Mouse (Mus musculus): ENCODE data around the gene Upk3b.
"Not testable (repeated sequence)": the region's sequence is repeated elsewhere in the genome, so short reads cannot be mapped to it uniquely, and the experiment has no call there.

Gene Upk3b

GRCm38 (mm10) chr5:136036667-136037066, 1.6 kb upstream of the Upk3b start:
- DNase-seq, result no peak

GRCm38 (mm10) chr5:136040210-136040609, 1.9 kb downstream of the Upk3b start:
- DNase-seq, result no peak

GRCm38 (mm10) chr5:136041260-136041659, 3.0 kb downstream of the Upk3b start:
- DNase-seq, result no peak

- DNase-seq, result no peak
These were observed 3.4 kb downstream of the Upk3b start for GRCm38 (mm10) chr5:136041666-136042065.

- DNase-seq, result peak; percentile 43
These were observed 6.6 kb downstream of the Upk3b start for GRCm38 (mm10) chr5:136044865-136045264.

- DNase-seq, result peak; percentile 51
These were observed 7.1 kb downstream of the Upk3b start for GRCm38 (mm10) chr5:136045408-136045807.

GRCm38 (mm10) chr5:136045987-136046386, 7.7 kb downstream of the Upk3b start:
- peak; percentile 95 for DNase-seq

GRCm38 (mm10) chr5:136048541-136048940, 10.2 kb downstream of the Upk3b start:
- DNase-seq, result not testable (repeated sequence)

- DNase-seq, result no peak
These were observed 11.6 kb downstream of the Upk3b start for GRCm38 (mm10) chr5:136049926-136050325.

- DNase-seq, result peak; percentile 89
These were observed 13.2 kb downstream of the Upk3b start for GRCm38 (mm10) chr5:136051231-136052085.

- DNase-seq, result peak; percentile 45
These were observed 14.8 kb downstream of the Upk3b start for GRCm38 (mm10) chr5:136052861-136053655.

GRCm38 (mm10) chr5:136054301-136055077, 16.2 kb downstream of the Upk3b start, which contains the start of gene Upk3bl:
Gene Upk3bl (plus strand): TSS chr5:136054492.
- no peak for DNase-seq

- DNase-seq, result no peak
These were observed 17.8 kb downstream of the Upk3b start for GRCm38 (mm10) chr5:136056062-136056461.

GRCm38 (mm10) chr5:136057085-136057484, 18.8 kb downstream of the Upk3b start:
- no peak for DNase-seq

- peak; percentile 93 for DNase-seq
These were observed 23.3 kb downstream of the Upk3b start for GRCm38 (mm10) chr5:136061567-136061966.

- DNase-seq, result no peak
These were observed 25.6 kb downstream of the Upk3b start for GRCm38 (mm10) chr5:136063920-136064319.

GRCm38 (mm10) chr5:136066404-136067148, 28.3 kb downstream of the Upk3b start:
- not testable (repeated sequence) for DNase-seq

- DNase-seq, result no peak
These were observed 31.1 kb downstream of the Upk3b start for GRCm38 (mm10) chr5:136069411-136069810.

GRCm38 (mm10) chr5:136073051-136073450, 34.8 kb downstream of the Upk3b start:
- no peak for DNase-seq

- no peak for DNase-seq
These were observed 35.2 kb downstream of the Upk3b start for GRCm38 (mm10) chr5:136073526-136073925.

GRCm38 (mm10) chr5:136075076-136075475, 36.8 kb downstream of the Upk3b start:
- DNase-seq, result no peak

GRCm38 (mm10) chr5:136076284-136076683, 38.0 kb downstream of the Upk3b start:
- peak; percentile 71 for DNase-seq
